Mouse (Mus musculus): ENCODE data around the gene Actg2. TPM values are rescaled to one million over a fixed set of nuclear protein-coding genes. Genes with fewer than 3 reads are reported as not detected.

Gene Actg2
- polyA plus RNA-seq, 1 experiment from 2014 or later = 1,747 TPM

- Histone ChIP-seq H3K9ac (ENCODE audit: low read depth, low read length) (no peak overlapping the region), H3K9me3 (ENCODE audit: control insufficient read depth, low read length) (no peaks in the 10 kb centered on the region), H3K27ac (ENCODE audit: low read length) (no peak overlapping the region), H3K4me3 (ENCODE audit: low read length) (no peak overlapping the region), H3K4me1 (ENCODE audit: control insufficient read depth, insufficient read depth, low read length) (peaks cover 11% of the 10 kb centered on the region), H3K27me3 (replicated peaks; ENCODE audit: control insufficient read depth, insufficient read depth, low read length) (no peaks in the 10 kb centered on the region), H3K4me2 (ENCODE audit: low read depth, low read length) (no peak overlapping the region), H3K36me3 (ENCODE audit: control insufficient read depth, insufficient read depth, low read length) (no peaks in the 10 kb centered on the region)
- ATAC-seq = no peak
- 67% methylated on average over 20 of the region's 20 CpGs for WGBS
Observed at GRCm38 (mm10) chr6:83568901-83569862, 33.1 kb upstream of the Actg2 start.

DNA sequence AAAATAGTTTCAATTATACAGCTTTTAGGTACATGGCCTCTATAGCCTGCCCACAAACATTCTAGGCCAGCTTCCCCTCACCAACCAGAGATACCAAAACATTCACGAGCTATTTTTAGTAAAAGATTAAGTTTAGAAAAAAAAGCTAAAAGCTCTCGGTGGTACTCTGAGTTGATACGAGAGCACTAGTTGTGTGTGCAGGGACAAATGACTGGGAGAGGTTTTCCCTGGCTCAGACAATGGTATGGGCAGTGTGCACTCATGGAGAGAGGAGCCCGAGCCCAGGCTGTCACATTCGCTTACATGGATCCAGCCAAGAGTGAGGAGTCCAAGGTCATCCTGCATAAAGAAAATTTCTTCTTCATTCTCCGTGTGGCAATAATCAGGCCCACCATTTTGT, 19.9 kb upstream of the Actg2 start:
- Histone ChIP-seq H3K4me2 (ENCODE audit: low read depth, low read length) (no peak overlapping the region), H3K36me3 (ENCODE audit: control insufficient read depth, insufficient read depth, low read length) (no peaks in the 10 kb centered on the region), H3K9me3 (ENCODE audit: control insufficient read depth, low read length) (no peaks in the 10 kb centered on the region), H3K27ac (ENCODE audit: low read length) (no peak overlapping the region), H3K27me3 (replicated peaks; ENCODE audit: control insufficient read depth, insufficient read depth, low read length) (no peaks in the 10 kb centered on the region), H3K9ac (ENCODE audit: low read depth, low read length) (no peak overlapping the region), H3K4me1 (ENCODE audit: control insufficient read depth, insufficient read depth, low read length) (no peaks in the 10 kb centered on the region), H3K4me3 (ENCODE audit: low read length) (no peak overlapping the region)
- no peak for ATAC-seq
- 75% methylated on average over 6 of the region's 6 CpGs for WGBS

DNA sequence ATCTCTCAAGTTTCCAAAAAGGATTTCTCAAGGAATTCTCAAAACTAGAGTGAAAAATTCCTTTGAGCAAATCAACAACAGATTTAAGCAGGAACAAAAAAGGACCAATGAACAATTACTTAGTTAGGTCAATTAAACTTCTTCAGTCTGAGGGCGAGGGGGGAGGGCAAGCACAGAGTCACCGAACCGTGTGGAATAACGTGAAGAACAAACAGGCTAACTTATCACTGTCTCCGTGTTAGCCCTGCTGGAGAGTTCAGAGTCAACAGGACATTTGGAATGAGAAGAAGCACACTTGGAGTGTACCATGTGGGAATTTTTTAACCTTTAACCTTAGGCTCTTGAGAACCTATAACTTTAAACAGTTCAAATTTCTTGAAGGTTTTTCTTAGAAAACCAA, 12.3 kb upstream of the Actg2 start:
- WGBS = 48% methylated on average over 5 of the region's 5 CpGs
- H3K27me3 ChIP-seq (replicated peaks; ENCODE audit: control insufficient read depth, insufficient read depth, low read length) = no peaks in the 10 kb centered on the region
- no peak overlapping the region for H3K4me2 ChIP-seq (ENCODE audit: low read depth, low read length)
- no peak overlapping the region for H3K4me3 ChIP-seq (ENCODE audit: low read length)
- H3K9ac ChIP-seq (ENCODE audit: low read depth, low read length) = no peak overlapping the region
- ATAC-seq = no peak
- H3K36me3 ChIP-seq (ENCODE audit: control insufficient read depth, insufficient read depth, low read length) = peaks cover 5% of the 10 kb centered on the region; the same call in 1 of the 2 replicates
- no peaks in the 10 kb centered on the region for H3K4me1 ChIP-seq (ENCODE audit: control insufficient read depth, insufficient read depth, low read length)
- H3K27ac ChIP-seq (ENCODE audit: low read length) = no peak overlapping the region
- H3K9me3 ChIP-seq (ENCODE audit: control insufficient read depth, low read length) = no peaks in the 10 kb centered on the region

GRCm38 (mm10) chr6:83545778-83546177, 9.7 kb upstream of the Actg2 start:
- Histone ChIP-seq H3K27me3 (replicated peaks; ENCODE audit: control insufficient read depth, insufficient read depth, low read length) (no peaks in the 10 kb centered on the region), H3K4me2 (ENCODE audit: low read depth, low read length) (no peak overlapping the region), H3K9me3 (ENCODE audit: control insufficient read depth, low read length) (no peaks in the 10 kb centered on the region), H3K4me1 (ENCODE audit: control insufficient read depth, insufficient read depth, low read length) (peaks cover 5% of the 10 kb centered on the region), H3K9ac (ENCODE audit: low read depth, low read length) (no peak overlapping the region), H3K4me3 (ENCODE audit: low read length) (no peak overlapping the region), H3K27ac (ENCODE audit: low read length) (no peak overlapping the region), H3K36me3 (ENCODE audit: control insufficient read depth, insufficient read depth, low read length) (peaks cover 5% of the 10 kb centered on the region; the same call in 1 of the 2 replicates)
- ATAC-seq = no peak
- WGBS = 75% methylated on average over 3 of the region's 3 CpGs

- Histone ChIP-seq H3K27me3 (replicated peaks; ENCODE audit: control insufficient read depth, insufficient read depth, low read length) (no peaks in the 10 kb centered on the region), H3K9ac (ENCODE audit: low read depth, low read length) (peak overlapping the region; percentile 38), H3K27ac (ENCODE audit: low read length) (peak overlapping the region; percentile 80), H3K4me1 (ENCODE audit: control insufficient read depth, insufficient read depth, low read length) (peaks cover 7% of the 10 kb centered on the region), H3K4me2 (ENCODE audit: low read depth, low read length) (0 out of 2 replicates have a peak overlapping the region, but pooled peaks have one; percentile 14), H3K4me3 (ENCODE audit: low read length) (no peak overlapping the region), H3K9me3 (ENCODE audit: control insufficient read depth, low read length) (no peaks in the 10 kb centered on the region), H3K36me3 (ENCODE audit: control insufficient read depth, insufficient read depth, low read length) (peaks cover under 1% of the 10 kb centered on the region; the same call in 1 of the 2 replicates)
- 59% methylated on average over 11 of the region's 11 CpGs for WGBS
- ATAC-seq = peak; percentile 72
Observed at GRCm38 (mm10) chr6:83541756-83542456, 5.8 kb upstream of the Actg2 start.

DNA sequence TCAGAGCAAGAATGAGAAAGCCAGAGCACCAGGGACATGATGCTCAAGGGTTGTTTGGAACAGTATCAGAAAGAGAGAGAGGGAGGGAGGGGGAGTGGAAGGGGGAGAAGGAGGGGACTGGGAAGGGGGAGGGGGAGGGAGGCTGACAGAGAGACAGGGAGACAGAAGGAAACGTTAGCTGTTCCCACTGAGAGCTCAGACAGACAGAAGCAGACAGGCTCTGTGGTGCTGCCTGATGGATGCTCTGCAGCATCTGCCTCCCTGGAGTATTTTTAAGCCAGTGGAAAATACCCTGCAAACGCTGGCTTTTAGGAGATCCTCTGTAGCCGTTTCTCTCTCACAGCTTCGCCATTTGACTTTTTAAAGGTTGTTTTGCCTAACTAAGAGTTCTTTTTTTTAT, 4.0 kb upstream of the Actg2 start:
- Histone ChIP-seq H3K27me3 (replicated peaks; ENCODE audit: control insufficient read depth, insufficient read depth, low read length) (no peaks in the 10 kb centered on the region), H3K27ac (ENCODE audit: low read length) (peak overlapping the region; percentile 82), H3K9ac (ENCODE audit: low read depth, low read length) (0 out of 2 replicates have a peak overlapping the region, but pooled peaks have one; percentile 12), H3K4me1 (ENCODE audit: control insufficient read depth, insufficient read depth, low read length) (peaks cover 7% of the 10 kb centered on the region), H3K4me3 (ENCODE audit: low read length) (no peak overlapping the region), H3K9me3 (ENCODE audit: control insufficient read depth, low read length) (no peaks in the 10 kb centered on the region), H3K4me2 (ENCODE audit: low read depth, low read length) (no peak overlapping the region), H3K36me3 (ENCODE audit: control insufficient read depth, insufficient read depth, low read length) (no peaks in the 10 kb centered on the region)
- WGBS = 40% methylated on average over 4 of the region's 4 CpGs
- ATAC-seq = 0 out of 2 replicates have a peak, but pooled peaks have one; percentile 14

DNA sequence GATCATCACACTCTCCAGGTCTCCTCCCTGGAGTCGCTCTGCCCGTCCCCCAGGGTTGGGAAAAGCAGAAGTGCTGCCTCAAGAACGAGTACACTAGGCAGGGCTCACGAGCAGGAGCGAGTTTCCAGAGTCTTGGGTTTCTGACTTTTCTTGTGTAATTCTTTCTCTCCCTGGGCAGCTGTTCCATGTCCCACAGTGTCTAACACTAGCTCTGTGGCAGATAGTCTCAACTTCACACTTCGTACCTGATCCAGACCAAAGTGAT, 662 bp upstream of the Actg2 start:
- H3K4me2 ChIP-seq (ENCODE audit: low read depth, low read length) = no peak overlapping the region
- no peaks in the 10 kb centered on the region for H3K9me3 ChIP-seq (ENCODE audit: control insufficient read depth, low read length)
- H3K27me3 ChIP-seq (replicated peaks; ENCODE audit: control insufficient read depth, insufficient read depth, low read length) = no peaks in the 10 kb centered on the region
- H3K36me3 ChIP-seq (ENCODE audit: control insufficient read depth, insufficient read depth, low read length) = no peaks in the 10 kb centered on the region
- no peak overlapping the region for H3K4me3 ChIP-seq (ENCODE audit: low read length)
- peaks cover 6% of the 10 kb centered on the region for H3K4me1 ChIP-seq (ENCODE audit: control insufficient read depth, insufficient read depth, low read length)
- H3K27ac ChIP-seq (ENCODE audit: low read length) = peak overlapping the region; percentile 74
- peak overlapping the region; percentile 29; the same call in 1 of the 2 replicates for H3K9ac ChIP-seq (ENCODE audit: low read depth, low read length)
- peak; percentile 11; the same call in 1 of the 2 replicates for ATAC-seq
- 35% methylated on average over 6 of the region's 6 CpGs for WGBS

DNA sequence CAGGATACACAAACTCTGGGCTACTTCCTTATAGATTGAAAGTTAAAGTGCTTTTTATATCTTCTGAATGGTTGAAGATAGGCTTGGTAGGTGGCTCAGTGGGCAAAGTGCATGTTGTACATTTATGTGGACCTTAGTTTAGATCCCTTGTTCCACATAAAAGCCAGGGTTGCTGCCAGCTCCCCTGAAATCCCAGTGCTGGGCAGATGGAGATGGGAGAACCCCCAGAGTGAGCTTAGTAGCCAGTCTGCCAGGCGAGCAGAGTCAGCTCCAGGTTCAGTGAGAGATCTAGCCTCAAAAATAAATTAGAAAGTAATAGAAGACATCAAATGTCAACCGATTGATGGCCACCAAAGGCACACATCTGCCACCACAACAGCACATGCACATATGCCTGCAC, 3.5 kb downstream of the Actg2 start:
- H3K36me3 ChIP-seq (ENCODE audit: control insufficient read depth, insufficient read depth, low read length) = no peaks in the 10 kb centered on the region
- no peak overlapping the region for H3K4me2 ChIP-seq (ENCODE audit: low read depth, low read length)
- H3K9ac ChIP-seq (ENCODE audit: low read depth, low read length) = 0 out of 2 replicates have a peak overlapping the region, but pooled peaks have one; percentile 41
- H3K9me3 ChIP-seq (ENCODE audit: control insufficient read depth, low read length) = no peaks in the 10 kb centered on the region
- no peak overlapping the region for H3K27ac ChIP-seq (ENCODE audit: low read length)
- 79% methylated on average over 2 of the region's 2 CpGs for WGBS
- no peaks in the 10 kb centered on the region for H3K27me3 ChIP-seq (replicated peaks; ENCODE audit: control insufficient read depth, insufficient read depth, low read length)
- 0 out of 2 replicates have a peak, but pooled peaks have one; percentile 29 for ATAC-seq
- peak overlapping the region; percentile 29; the same call in 1 of the 2 replicates for H3K4me3 ChIP-seq (ENCODE audit: low read length)
- no peaks in the 10 kb centered on the region; the same call in 1 of the 2 replicates for H3K4me1 ChIP-seq (ENCODE audit: control insufficient read depth, insufficient read depth, low read length)

DNA sequence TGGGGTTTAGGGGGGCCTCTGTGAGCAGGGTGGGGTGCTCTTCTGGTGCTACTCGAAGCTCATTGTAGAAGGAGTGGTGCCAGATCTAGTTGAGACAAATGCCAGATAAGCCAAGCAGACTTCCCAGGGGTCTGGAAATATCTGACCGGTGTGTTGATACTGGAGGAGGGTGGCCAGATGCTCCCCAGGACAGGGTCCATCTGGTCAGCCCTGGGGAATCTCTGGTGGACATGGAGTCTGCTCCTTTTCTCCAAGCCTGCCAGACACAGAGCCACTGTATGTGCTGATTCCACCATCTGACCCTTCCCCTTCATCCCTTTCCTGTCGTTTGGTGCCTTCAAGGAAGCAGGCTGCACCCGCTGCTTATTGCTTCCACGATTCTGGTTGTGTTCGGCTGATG, 12.9 kb downstream of the Actg2 start:
- Histone ChIP-seq H3K9me3 (ENCODE audit: control insufficient read depth, low read length) (no peaks in the 10 kb centered on the region), H3K4me1 (ENCODE audit: control insufficient read depth, insufficient read depth, low read length) (0 out of 2 replicates have a peak, but pooled peaks cover 4% of the 10 kb centered on the region), H3K27me3 (replicated peaks; ENCODE audit: control insufficient read depth, insufficient read depth, low read length) (no peaks in the 10 kb centered on the region), H3K36me3 (ENCODE audit: control insufficient read depth, insufficient read depth, low read length) (no peaks in the 10 kb centered on the region; the same call in 1 of the 2 replicates), H3K4me3 (ENCODE audit: low read length) (no peak overlapping the region), H3K9ac (ENCODE audit: low read depth, low read length) (peak overlapping the region; percentile 22; the same call in 1 of the 2 replicates), H3K27ac (ENCODE audit: low read length) (no peak overlapping the region), H3K4me2 (ENCODE audit: low read depth, low read length) (no peak overlapping the region)
- WGBS = 18% methylated on average over 6 of the region's 6 CpGs
- ATAC-seq = peak; percentile 28
